Mouse (Mus musculus) cerebellum, postnatal 25 days (tissue): ENCODE data around the gene Cyp2ab1.

Source experiments
- DNase-seq, 2 experiments: peaks; one replicate each; pipeline ENCODE4 v3.0.0; 2021; ENCODE audit warnings: mixed read lengths in 2 of 2

Cyp2ab1 gene

GRCm38 (mm10) chr16:20265089-20265488 lies 60.1 kb downstream of the Cyp2ab1 start:
- DNase-seq: no peak
